ENCODE assay signal across 8 mouse cellular contexts in the genomic region with DNA sequence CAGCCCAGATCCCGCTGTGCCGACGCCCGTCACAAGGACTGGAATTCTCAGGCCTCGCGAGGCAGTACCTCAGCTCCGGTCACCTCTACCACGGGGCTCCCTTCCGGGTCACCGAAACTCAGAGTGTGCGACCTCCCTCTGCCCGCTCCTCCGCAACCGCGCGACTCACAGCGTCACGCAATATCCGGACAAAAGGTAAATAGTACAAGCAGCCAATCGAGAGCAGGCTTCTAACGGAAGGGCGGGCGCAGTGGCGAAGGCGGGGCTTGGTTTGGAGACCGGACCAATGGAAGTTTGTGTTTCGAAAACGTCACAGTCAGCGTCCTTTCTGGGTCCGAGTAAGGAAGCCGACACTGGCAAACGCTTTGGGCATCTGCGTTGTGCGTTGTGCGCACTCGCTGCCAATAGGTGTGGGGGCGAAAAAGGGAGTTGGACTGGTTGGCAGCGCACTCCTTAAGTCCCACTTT. TPM values are rescaled to one million over a fixed set of nuclear protein-coding genes. Genes with fewer than 3 reads are reported as not detected.
DNase-seq lines count a peak whose midpoint lies in the region; ATAC-seq lines count a peak whose summit lies in the region.

A gene (minus strand): TSS at position 146 of the 467 bp plus-strand sequence.

- WGBS in lung, embryonic 16.5 days: under 1% methylated on average over 38 of the region's 38 CpGs

- no peaks in the 10 kb centered on the region for H3K27me3 ChIP-seq in lung, embryonic 16.5 days (ENCODE audit: control insufficient read depth, insufficient read depth, low read depth, low read length)

- H3K27ac ChIP-seq in lung, embryonic 16.5 days (ENCODE audit: low read length): peak within 1 kb of the TSS; percentile 81

- H3K9ac ChIP-seq in lung, embryonic 16.5 days (ENCODE audit: low read length): peak within 1 kb of the TSS; percentile 94

- H3K4me3 ChIP-seq in lung, embryonic 16.5 days (ENCODE audit: low read length): peak within 1 kb of the TSS; percentile 94

- peak; percentile 98 to 99 for ATAC-seq in hematopoietic stem cell, adult 5-6 weeks (replicated peaks in 1 of 2; ENCODE audit: insufficient read depth in 1 of 2, low FRiP score in 2 of 2, low TSS enrichment in 1 of 2, low read depth in 1 of 2, poor library complexity in 2 of 2, severe bottlenecking in 2 of 2)
- ATAC-seq in lung, embryonic 16.5 days (ENCODE audit: low read depth): peak; percentile 99

- H3K4me1 ChIP-seq in lung, embryonic 16.5 days (replicated peaks; ENCODE audit: control insufficient read depth, insufficient read depth, low read length): peaks cover 5% of the 10 kb centered on the region; the same call in 1 of the 2 replicates

- peak within 1 kb of the TSS; percentile 74 for H3K4me2 ChIP-seq in lung, embryonic 16.5 days (ENCODE audit: low read depth, low read length)

- H3K36me3 ChIP-seq in lung, embryonic 16.5 days (ENCODE audit: control insufficient read depth, insufficient read depth, low read length): peaks cover 10% of the 10 kb centered on the region

- DNase-seq in MEL-GATA-1-ER (ENCODE audit: extremely low read depth, low read depth): peak; percentile 97
- peak; percentile 97 for DNase-seq in cerebellum, adult 8-10 months
- DNase-seq in forelimb bud, embryonic 11.5 days (ENCODE audit: low read depth, low spot score): peak; percentile 96
- peak; percentile 98 for DNase-seq in layer of hippocampus, adult 9-10 months (ENCODE audit: low spot score)
- peak; percentile 78 for DNase-seq in ovary, postnatal 10 days (ENCODE audit: low spot score)
- DNase-seq in thymus, postnatal 10 days (ENCODE audit: low spot score in 2 of 2): peak; percentile 92 to 93

- no peaks in the 10 kb centered on the region for H3K9me3 ChIP-seq in lung, embryonic 16.5 days (ENCODE audit: control insufficient read depth, low read length)

RNA-seq across cellular contexts. Expression of the gene that starts here (rescaled TPM):
- 107 and 160 TPM in 2 replicates for total RNA-seq in hematopoietic stem cell, adult 5-6 weeks (2017)
- 224 and 231 TPM in 2 replicates for polyA plus RNA-seq in lung, embryonic 16.5 days (2015; fragmentation: Nextera tagmentation; extraction: Ambion mirVana)

Comparison
In these comparisons a context has a peak if more than half of its experiments do, and no peak if none do; other contexts are left out.
1. Peak in every context shown above with its lines: DNase-seq, ATAC-seq, H3K4me3 ChIP-seq and H3K27ac ChIP-seq.